Mouse (Mus musculus) heart, adult 10 weeks (tissue): ENCODE results near the gene Apof. TPM values are rescaled to one million over a fixed set of nuclear protein-coding genes. Genes with fewer than 3 reads are reported as not detected.

ENCODE experiments used
- polyA plus RNA-seq: library from polyadenylated mRNA; stranded (reverse); fragments of 350-450 nt; fragmentation: Illumina TruSeq; extraction: RNeasy Lipid Tissue Mini Kit (QIAGEN cat#74804); gene quantifications from one replicate; pipeline ENCODE4 v1.2.3, GENCODE M21; 2014; ENCODE audit warnings: low read depth, low replicate concordance

The Apof gene
- polyA plus RNA-seq: 0.73 TPM

DNA sequence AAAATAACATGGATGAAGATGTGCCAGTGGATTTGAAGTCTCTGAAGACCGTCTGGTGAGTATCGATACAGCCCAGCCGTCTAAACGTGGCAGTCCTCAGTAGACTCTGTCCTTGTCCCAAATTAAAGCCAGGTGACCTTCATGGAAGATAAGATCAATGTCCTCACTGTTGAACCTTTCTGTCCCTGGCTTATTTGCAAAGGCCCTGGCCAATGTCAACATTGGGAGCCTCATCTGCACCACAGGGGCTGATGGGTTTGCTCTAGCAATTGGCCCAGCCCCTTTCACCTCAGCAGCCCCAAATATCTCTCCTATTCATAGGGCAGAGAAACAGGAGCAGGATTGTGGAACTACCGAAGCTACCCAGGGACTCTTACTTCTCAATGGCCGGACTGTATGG lies at the start of gene Apof:
TSS of gene Apof (plus strand) at position 301 of the 400 bp plus-strand sequence.

DNA sequence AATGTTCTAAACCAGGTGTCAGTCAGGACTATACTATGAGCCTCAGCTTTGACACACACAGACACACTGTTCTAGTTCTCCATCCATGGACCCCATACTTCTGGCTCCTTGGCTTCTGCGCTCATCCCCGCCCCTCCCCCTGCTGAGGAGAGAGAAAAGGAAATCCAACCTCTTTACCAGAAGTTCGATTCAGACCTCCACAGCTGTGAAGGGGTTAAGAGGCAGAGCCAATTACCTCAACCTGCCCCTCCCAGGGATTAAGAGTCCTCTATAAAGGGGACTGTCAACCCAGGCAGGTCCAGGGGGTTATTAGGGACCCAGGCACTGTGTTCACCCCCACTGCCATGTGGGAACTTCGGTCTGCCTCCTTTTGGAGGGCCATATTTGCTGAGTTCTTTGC lies 42.9 kb upstream of the Apof start, which contains the start of gene Mip:
TSS of gene Mip (plus strand) at position 301 of the 400 bp plus-strand sequence.

GRCm38 (mm10) chr10:128231697-128232419 lies 36.6 kb upstream of the Apof start, which contains the start of gene Timeless:
Gene Timeless (plus strand): TSS chr10:128232065.

DNA sequence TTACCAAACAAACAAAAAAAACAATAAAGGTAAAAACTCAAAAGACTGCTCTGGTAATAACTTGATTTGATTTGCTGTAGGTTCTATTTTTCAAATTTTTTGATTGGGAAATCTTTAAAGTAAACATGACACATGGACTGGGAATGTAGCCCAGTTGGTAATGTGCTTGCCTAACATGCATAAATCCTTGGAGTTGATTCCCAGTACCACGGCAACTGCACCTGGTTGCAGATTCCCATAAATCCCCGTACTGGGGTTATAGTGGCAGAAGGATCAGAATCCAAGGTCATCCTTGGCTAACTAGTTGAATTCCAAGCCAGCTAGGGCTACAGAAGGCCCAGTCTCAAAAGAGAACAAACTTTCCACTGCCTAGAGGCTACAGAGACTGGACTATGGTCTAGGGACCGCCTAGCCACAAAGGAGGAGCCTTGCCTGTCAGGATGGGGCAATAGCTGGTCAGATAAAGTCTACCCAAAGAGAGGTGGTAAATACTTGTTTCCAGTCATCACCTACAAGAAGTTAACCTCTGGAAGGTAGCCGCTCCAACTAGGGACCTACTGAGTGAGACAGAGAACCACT lies 14.7 kb upstream of the Apof start, which contains the start of gene Apon:
TSS of gene Apon (plus strand) at position 420 of the 579 bp plus-strand sequence.

GRCm38 (mm10) chr10:128270287-128270841 lies 1.9 kb downstream of the Apof start, which contains the start of gene Stat2:
Gene Stat2 (plus strand): TSS chr10:128270559.

GRCm38 (mm10) chr10:128298702-128299171 lies 30.3 kb downstream of the Apof start, which contains the start of gene Il23a:
Gene Il23a (minus strand): TSS chr10:128298752.

GRCm38 (mm10) chr10:128303126-128304021 lies 34.9 kb downstream of the Apof start, which contains the start of gene Pan2:
Gene Pan2 (plus strand): TSS chr10:128303335.

Other genes starting within 250 kb of the Apof start
- gene Naca, start 233.1 kb upstream of the Apof start, polyA plus RNA-seq: 662 TPM
- 93.0 TPM for gene Ptges3, start 209.7 kb upstream of the Apof start, polyA plus RNA-seq
- 7,621 TPM for gene Atp5b, start 185.4 kb upstream of the Apof start, polyA plus RNA-seq
- gene Baz2a, start 177.1 kb upstream of the Apof start, polyA plus RNA-seq: 18.2 TPM
- gene Rbms2, start 88.4 kb upstream of the Apof start, polyA plus RNA-seq: 72.7 TPM
- gene Gls2, start 74.2 kb upstream of the Apof start, polyA plus RNA-seq: 1.4 TPM
- 36.7 TPM for gene Spryd4, start 56.9 kb upstream of the Apof start, polyA plus RNA-seq
- gene Mip, start 42.8 kb upstream of the Apof start, polyA plus RNA-seq: not detected
- 14.8 TPM for gene Timeless, start 36.6 kb upstream of the Apof start, polyA plus RNA-seq
- not detected for gene Apon, start 14.6 kb upstream of the Apof start, polyA plus RNA-seq
- 13.2 TPM for gene Stat2, start 1.9 kb downstream of the Apof start, polyA plus RNA-seq
- gene Il23a, start 30.1 kb downstream of the Apof start, polyA plus RNA-seq: not detected
- gene Pan2, start 34.7 kb downstream of the Apof start, polyA plus RNA-seq: 14.4 TPM
- 64.0 TPM for gene Cnpy2, start 53.8 kb downstream of the Apof start, polyA plus RNA-seq
- 1,135 TPM for gene Cs, start 69.1 kb downstream of the Apof start, polyA plus RNA-seq
- 389 TPM for gene Coq10a, start 100.3 kb downstream of the Apof start, polyA plus RNA-seq
- gene Ankrd52, start 108.4 kb downstream of the Apof start, polyA plus RNA-seq: 30.7 TPM
- gene Slc39a5, start 132.6 kb downstream of the Apof start, polyA plus RNA-seq: not detected
- 46.9 TPM for gene Nabp2, start 142.8 kb downstream of the Apof start, polyA plus RNA-seq
- 15.0 TPM for gene Rnf41, start 143.0 kb downstream of the Apof start, polyA plus RNA-seq
- gene Smarcc2, start 190.6 kb downstream of the Apof start, polyA plus RNA-seq: 56.7 TPM
- 525 TPM for gene Myl6, start 225.5 kb downstream of the Apof start, polyA plus RNA-seq
- gene Myl6b, start 230.0 kb downstream of the Apof start, polyA plus RNA-seq: 3.0 TPM